Mouse (Mus musculus) macrophage (primary cell): Measurements from ENCODE around the gene Rbpj. TPM values are rescaled to one million over a fixed set of nuclear protein-coding genes. Genes with fewer than 3 reads are reported as not detected.

Source experiments
- H3K27ac ChIP-seq: fragments of 350-480 bp; formaldehyde crosslinking; 2 replicates; pipeline ENCODE4 v1.9.0; 2021
- H3K36me3 ChIP-seq: fragments of 350-480 bp; formaldehyde crosslinking; 2 replicates; pipeline ENCODE4 v1.9.0; 2021; ENCODE audit errors: inconsistent target
- H3K4me3 ChIP-seq: fragments of 350-480 bp; formaldehyde crosslinking; 2 replicates; pipeline ENCODE4 v1.9.0; 2021; ENCODE audit errors: inconsistent target
- H3K79me2 ChIP-seq: fragments of 350-480 bp; formaldehyde crosslinking; 2 replicates; pipeline ENCODE4 v1.9.0; 2021; ENCODE audit errors: inconsistent target
- WGBS: methylation state at CpG from one replicate; pipeline ENCODE4 v1.1.7; 2026; ENCODE audit warnings: inconsistent platforms; ENCODE audit not compliant: missing documents; 5-methylcytosine and 5-hydroxymethylcytosine counted together
- polyA plus RNA-seq: library from polyadenylated mRNA; stranded (reverse); fragments of 250-400 nt; gene quantifications from 3 replicates; pipeline ENCODE4 v1.2.4, GENCODE M21; 2018; ENCODE audit warnings: inconsistent platforms

Rbpj gene
- polyA plus RNA-seq, 1 experiment from 2014 or later = 31.2 TPM

DNA sequence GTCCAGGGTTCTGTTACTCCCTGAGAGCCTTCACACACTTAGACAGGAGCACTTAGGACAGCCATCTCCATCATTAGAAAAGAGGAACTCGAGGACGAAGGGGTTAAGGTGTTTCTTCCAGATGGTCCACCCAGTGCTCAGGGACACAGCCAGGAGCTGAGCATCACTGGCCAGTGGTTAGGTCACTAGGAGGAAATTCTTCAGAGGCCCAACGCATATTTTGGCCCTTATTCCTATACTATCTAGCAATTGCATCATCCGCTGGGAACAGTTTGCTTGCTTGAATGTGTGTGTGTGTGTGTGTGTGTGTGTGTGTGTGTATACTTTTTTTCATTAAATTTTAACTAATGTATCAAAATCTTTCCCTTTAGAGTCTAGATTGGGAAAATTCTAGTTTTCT lies 45.5 kb downstream of the Rbpj start:
- 68% methylated on average over 4 of the region's 4 CpGs for WGBS
- peak overlapping the region; percentile 96; the same call in 1 of the 2 replicates for H3K27ac ChIP-seq

DNA sequence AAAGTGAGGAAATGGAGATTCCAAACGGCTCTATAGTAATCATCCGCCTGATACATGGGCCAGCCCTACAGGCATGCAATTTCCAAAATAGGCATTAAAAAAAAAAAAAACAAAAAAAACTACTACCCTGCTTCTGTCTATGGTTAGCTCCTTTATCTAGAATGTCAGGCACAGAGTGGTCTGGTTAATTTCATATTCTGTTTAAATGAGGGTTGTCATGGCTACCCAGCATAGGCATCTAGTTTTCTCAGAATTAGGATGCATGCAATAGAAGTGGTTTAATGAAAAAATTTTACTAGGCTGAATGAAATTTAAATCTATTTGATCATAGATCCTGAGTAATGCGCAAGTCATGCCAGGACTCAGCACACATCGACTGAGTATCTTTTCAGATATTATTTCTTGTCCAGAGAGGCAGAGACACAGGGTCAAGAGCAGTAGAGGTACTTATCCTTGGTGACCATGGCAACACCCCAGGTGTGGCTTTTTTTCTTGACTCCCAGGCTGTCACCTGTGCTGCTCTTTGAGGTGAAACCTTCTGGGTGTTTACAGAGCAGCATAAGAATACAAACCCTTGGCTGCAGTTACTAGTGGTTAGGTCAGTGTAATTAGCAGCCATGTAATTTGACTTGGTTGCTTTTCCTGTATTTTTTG lies 49.1 kb downstream of the Rbpj start:
- Histone ChIP-seq H3K27ac (no peak overlapping the region), H3K4me3 (no peak overlapping the region), H3K79me2 (no peaks in the 10 kb centered on the region), H3K36me3 (no peaks in the 10 kb centered on the region)
- 100% methylated on average over 4 of the region's 4 CpGs for WGBS

More for the DNA sequence above, 45.5 kb downstream of the Rbpj start:
- no peaks in the 10 kb centered on the region for H3K79me2 ChIP-seq
- H3K36me3 ChIP-seq = no peaks in the 10 kb centered on the region
- no peak overlapping the region for H3K4me3 ChIP-seq

DNA sequence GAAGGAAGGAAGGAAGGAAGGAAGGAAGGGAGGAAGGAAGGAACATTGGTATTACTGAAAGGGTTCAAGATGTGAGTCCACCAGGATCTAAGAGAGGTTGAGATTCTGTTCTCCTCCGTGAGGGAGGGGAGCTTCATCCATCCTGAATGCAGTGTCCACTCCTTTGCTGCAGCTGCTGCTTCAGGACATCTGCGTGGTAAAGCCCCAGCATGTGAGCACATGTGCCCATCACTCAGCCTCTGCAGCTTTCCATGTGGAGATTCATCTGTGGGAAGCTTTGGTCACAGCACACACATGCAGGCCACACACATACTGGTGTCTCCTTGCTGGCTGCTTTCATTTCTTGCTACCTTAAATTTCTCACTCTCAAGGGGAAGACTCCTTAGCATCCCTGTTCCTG lies 50.5 kb downstream of the Rbpj start:
- Histone ChIP-seq H3K4me3 (no peak overlapping the region), H3K36me3 (no peaks in the 10 kb centered on the region), H3K27ac (no peak overlapping the region), H3K79me2 (no peaks in the 10 kb centered on the region)
- WGBS = 90% methylated on average over 2 of the region's 2 CpGs

GRCm38 (mm10) chr5:53517802-53518201 lies 51.9 kb downstream of the Rbpj start:
- 96% methylated on average over 8 of the region's 8 CpGs for WGBS
- Histone ChIP-seq H3K4me3 (no peak overlapping the region), H3K27ac (no peak overlapping the region), H3K36me3 (no peaks in the 10 kb centered on the region), H3K79me2 (no peaks in the 10 kb centered on the region)

DNA sequence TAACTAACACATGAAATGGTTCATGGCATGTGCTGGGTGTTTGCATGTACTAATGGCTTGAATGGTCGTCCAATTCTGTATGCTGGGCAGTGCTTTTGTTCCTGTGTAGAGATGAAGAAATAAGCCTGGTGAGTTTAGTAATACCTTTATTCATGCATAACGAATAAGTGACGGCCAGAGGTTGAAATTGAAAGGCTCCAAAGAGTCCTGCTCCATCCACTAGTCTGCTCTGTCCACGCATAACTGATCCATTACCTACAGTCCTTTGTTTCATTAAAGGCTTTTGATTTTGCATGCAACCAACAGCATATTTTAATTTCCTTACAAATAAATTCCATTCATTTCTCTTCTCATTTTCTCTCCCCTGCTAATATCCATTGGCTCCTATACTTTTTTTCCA lies 53.2 kb downstream of the Rbpj start:
- no peaks in the 10 kb centered on the region for H3K79me2 ChIP-seq
- H3K27ac ChIP-seq = no peak overlapping the region
- no peaks in the 10 kb centered on the region for H3K36me3 ChIP-seq
- WGBS = 95% methylated on average over 4 of the region's 4 CpGs
- no peak overlapping the region for H3K4me3 ChIP-seq

- H3K36me3 ChIP-seq = no peaks in the 10 kb centered on the region
- no peak overlapping the region for H3K4me3 ChIP-seq
- H3K27ac ChIP-seq = no peak overlapping the region
- WGBS = 91% methylated on average over 10 of the region's 10 CpGs
- H3K79me2 ChIP-seq = no peaks in the 10 kb centered on the region
Observed at GRCm38 (mm10) chr5:53519998-53520577, 54.1 kb downstream of the Rbpj start.

DNA sequence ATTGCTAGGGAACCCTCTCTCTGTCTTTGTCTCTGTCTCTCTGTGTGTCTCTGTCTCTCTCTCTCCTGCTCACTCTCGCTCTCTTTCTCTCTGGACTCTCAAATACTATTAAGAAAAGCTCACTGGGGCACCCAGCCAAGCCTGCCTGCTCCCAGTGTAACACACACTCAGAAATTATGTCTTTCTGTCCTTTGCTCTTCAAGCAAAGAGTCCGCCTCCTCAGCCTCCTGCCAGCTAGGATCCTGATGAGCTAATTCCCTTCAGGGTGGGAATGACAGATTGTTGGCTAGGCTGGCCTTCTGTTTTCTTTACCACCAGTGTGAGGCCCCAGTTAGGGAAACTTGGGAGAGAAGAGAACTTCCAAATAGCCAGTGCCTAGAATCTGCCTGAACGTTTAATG lies 57.1 kb downstream of the Rbpj start:
- 86% methylated on average over 2 of the region's 3 CpGs for WGBS
- H3K36me3 ChIP-seq = no peaks in the 10 kb centered on the region
- no peak overlapping the region for H3K27ac ChIP-seq
- H3K79me2 ChIP-seq = no peaks in the 10 kb centered on the region
- no peak overlapping the region for H3K4me3 ChIP-seq

DNA sequence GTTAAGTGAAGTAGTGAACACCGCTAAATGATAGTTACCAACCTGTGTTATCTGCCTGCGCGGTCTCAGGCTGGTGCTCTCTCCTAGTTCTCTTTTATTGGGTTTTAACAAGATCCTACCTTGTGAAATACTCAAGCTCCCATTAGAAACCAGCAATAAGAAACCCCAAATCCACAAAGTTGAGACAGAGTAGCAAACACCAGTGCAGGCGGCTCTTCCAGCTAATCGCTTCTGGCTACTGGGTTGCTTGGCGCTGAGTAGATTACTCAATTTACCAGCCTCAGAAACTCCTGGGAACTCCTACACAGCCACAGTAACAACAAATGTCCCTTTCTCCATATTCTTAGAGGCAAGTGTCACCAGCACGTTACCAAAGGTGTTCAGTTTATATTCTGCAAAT lies 58.2 kb downstream of the Rbpj start:
- Histone ChIP-seq H3K27ac (no peak overlapping the region), H3K36me3 (no peaks in the 10 kb centered on the region), H3K4me3 (no peak overlapping the region), H3K79me2 (no peaks in the 10 kb centered on the region)
- 90% methylated on average over 6 of the region's 7 CpGs for WGBS

- WGBS = 78% methylated on average over 5 of the region's 5 CpGs
Observed at GRCm38 (mm10) chr5:53524831-53525230, 58.9 kb downstream of the Rbpj start.

GRCm38 (mm10) chr5:53525305-53526069 lies 59.5 kb downstream of the Rbpj start:
- Histone ChIP-seq H3K36me3 (no peaks in the 10 kb centered on the region), H3K79me2 (no peaks in the 10 kb centered on the region), H3K4me3 (no peak overlapping the region), H3K27ac (no peak overlapping the region)
- WGBS = 91% methylated on average over 20 of the region's 20 CpGs

More at GRCm38 (mm10) chr5:53524831-53525230, 58.9 kb downstream of the Rbpj start:
- Histone ChIP-seq H3K79me2 (no peaks in the 10 kb centered on the region), H3K36me3 (no peaks in the 10 kb centered on the region), H3K27ac (no peak overlapping the region), H3K4me3 (no peak overlapping the region)

- Histone ChIP-seq H3K27ac (no peak overlapping the region), H3K4me3 (no peak overlapping the region), H3K36me3 (no peaks in the 10 kb centered on the region), H3K79me2 (no peaks in the 10 kb centered on the region)
- WGBS = 100% methylated on average over 1 of the region's 1 CpGs
Observed at GRCm38 (mm10) chr5:53526070-53526430, 60.1 kb downstream of the Rbpj start.

- Histone ChIP-seq H3K27ac (no peak overlapping the region), H3K79me2 (no peaks in the 10 kb centered on the region), H3K36me3 (no peaks in the 10 kb centered on the region), H3K4me3 (no peak overlapping the region)
- 100% methylated on average over 1 of the region's 1 CpGs for WGBS
Observed at GRCm38 (mm10) chr5:53529846-53530245, 63.9 kb downstream of the Rbpj start.

DNA sequence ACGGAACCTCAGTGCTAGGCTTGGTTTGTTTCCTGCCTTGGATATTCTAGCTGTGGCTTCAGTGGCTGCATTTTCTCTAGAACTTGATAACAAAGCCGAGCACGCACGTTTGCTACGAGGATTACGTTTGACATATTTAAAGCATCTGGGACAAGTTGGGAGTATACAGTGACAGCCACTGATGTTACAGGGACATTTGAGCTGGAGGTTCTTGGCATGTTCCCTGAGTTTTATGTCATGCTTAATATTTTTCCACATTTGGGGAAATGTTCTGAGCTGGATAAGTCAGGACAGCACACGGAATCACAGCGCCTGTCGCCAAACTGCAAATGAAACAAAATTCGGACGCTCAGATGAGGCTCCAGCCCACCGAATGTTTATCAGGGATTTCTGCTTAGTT lies 69.1 kb downstream of the Rbpj start:
- H3K27ac ChIP-seq = no peak overlapping the region
- H3K79me2 ChIP-seq = no peaks in the 10 kb centered on the region
- 97% methylated on average over 12 of the region's 12 CpGs for WGBS
- H3K4me3 ChIP-seq = no peak overlapping the region
- no peaks in the 10 kb centered on the region for H3K36me3 ChIP-seq

- Histone ChIP-seq H3K36me3 (no peaks in the 10 kb centered on the region), H3K27ac (no peak overlapping the region), H3K4me3 (no peak overlapping the region), H3K79me2 (no peaks in the 10 kb centered on the region)
- WGBS = 85% methylated on average over 11 of the region's 12 CpGs
Observed at GRCm38 (mm10) chr5:53536635-53537554, 70.9 kb downstream of the Rbpj start.
